In the genomic region with DNA sequence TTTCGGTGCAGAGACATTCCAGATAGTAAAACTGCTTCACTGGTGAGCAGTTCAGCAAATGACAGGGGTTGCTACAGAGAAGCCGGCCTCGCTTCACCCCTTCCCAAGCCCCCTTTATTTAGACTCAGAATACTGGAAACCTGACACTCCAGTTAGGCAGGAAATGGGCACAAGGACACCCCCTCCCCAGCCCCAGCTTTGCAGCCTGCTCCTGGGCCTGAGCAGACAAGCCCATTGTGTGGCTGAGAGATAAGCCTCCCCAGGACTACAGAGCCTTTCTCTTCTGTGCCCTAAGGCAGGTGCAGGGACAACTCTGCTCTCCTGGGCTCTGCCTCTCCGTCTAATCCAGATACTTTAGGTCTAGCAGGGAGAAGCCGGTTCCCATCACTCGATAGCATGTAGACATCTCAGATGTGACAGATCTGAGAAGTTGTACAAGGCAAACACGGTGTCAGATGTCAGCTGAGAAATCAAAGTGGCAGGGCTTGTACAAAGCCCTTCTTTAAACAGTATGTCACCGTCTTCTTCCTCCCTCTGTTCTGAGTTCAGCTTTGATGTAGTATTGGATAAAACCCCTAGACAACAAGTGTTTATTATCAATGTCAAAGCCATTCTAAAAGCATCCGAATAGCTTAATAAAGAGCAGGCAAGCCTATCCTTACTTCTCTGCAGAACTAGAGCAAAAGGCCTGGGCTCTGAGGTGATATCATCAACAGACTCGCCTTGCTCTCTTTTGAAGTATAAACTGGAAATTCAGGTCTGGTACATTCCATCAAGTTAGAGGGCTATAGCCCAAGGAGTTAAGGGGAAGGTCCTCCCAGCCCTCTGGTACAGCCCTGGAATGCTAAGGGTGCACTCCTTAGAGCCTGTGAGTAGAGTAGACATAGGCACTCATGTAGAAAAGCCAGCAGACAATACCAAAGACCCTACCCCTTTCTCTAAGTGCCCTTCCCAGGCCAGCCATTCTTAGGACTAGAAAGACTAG, we compare ENCODE assay signal across 8 mouse cellular contexts. TPM values are rescaled to one million over a fixed set of nuclear protein-coding genes. Genes with fewer than 3 reads are reported as not detected.
A peak's percentile ranks its signal among the peaks of the same experiment; 100 is the strongest.
DNase-seq lines count a peak whose midpoint lies in the region; ATAC-seq lines count a peak whose summit lies in the region.

No protein-coding gene starts in this region.

- peak; percentile 58 for DNase-seq in thymus, postnatal 0 days (ENCODE audit: low spot score)
- DNase-seq in thymus, postnatal 10 days (ENCODE audit: low spot score in 2 of 2): no peak
- peak; percentile 56 to 63 for DNase-seq in urinary bladder, postnatal 36 days (ENCODE audit: low spot score in 2 of 2)
- no peak for DNase-seq in gastrocnemius, adult 8-10 months (ENCODE audit: low spot score in 2 of 2)
- DNase-seq in layer of hippocampus, adult 9-10 months (ENCODE audit: low spot score): no peak

- peak overlapping the region; percentile 70 for H3K27ac ChIP-seq in hindbrain, embryonic 13.5 days

- 0 out of 2 replicates have a peak overlapping the region, but pooled peaks have one; percentile 15 for H3K9ac ChIP-seq in hindbrain, embryonic 13.5 days

- no peak overlapping the region for H3K4me3 ChIP-seq in hindbrain, embryonic 13.5 days

- no peak for ATAC-seq in hindbrain, embryonic 13.5 days (ENCODE audit: low FRiP score)
- peak; percentile 91 for ATAC-seq in megakaryocyte-erythroid progenitor cell, adult 5-6 weeks (replicated peaks; ENCODE audit: low FRiP score, low TSS enrichment, poor library complexity, severe bottlenecking)
- no peak for ATAC-seq in activated CD4-positive, CD25-positive, alpha-beta regulatory T cell, adult 4 months

- peaks cover 21% of the 10 kb centered on the region for H3K36me3 ChIP-seq in hindbrain, embryonic 13.5 days

- no peak overlapping the region for H3K4me2 ChIP-seq in hindbrain, embryonic 13.5 days

- H3K9me3 ChIP-seq in hindbrain, embryonic 13.5 days: no peaks in the 10 kb centered on the region

- peaks cover 23% of the 10 kb centered on the region for H3K4me1 ChIP-seq in hindbrain, embryonic 13.5 days (replicated peaks)

- WGBS in hindbrain, embryonic 13.5 days: 14% methylated on average over 10 of the region's 10 CpGs

- no peaks in the 10 kb centered on the region for H3K27me3 ChIP-seq in hindbrain, embryonic 13.5 days

RNA-seq across cellular contexts. Expression of a gene that starts 21.4 kb away (rescaled TPM):
- 42.9 and 54.9 TPM in 2 replicates for polyA plus RNA-seq in thymus, postnatal 0 days (2015; fragmentation: Nextera tagmentation; extraction: Ambion mirVana)
- polyA plus RNA-seq in hindbrain, embryonic 13.5 days (2015; fragmentation: Nextera tagmentation; extraction: Ambion mirVana): 6.5 and 7.5 TPM in 2 replicates
- 1.1 and 3.0 TPM in 2 replicates for total RNA-seq in megakaryocyte-erythroid progenitor cell, adult 5-6 weeks (2014; fragmentation: Nextera tagmentation)
- total RNA-seq in megakaryocyte-erythroid progenitor cell, adult 5-6 weeks (2017): 1.1 and 2.1 TPM in 2 replicates
- polyA plus RNA-seq in activated CD4-positive, CD25-positive, alpha-beta regulatory T cell, adult 4 months (2017; shearing (Covaris generic)): 1 to 10 TPM; 3.3 to 4.2 TPM
- total RNA-seq in gastrocnemius, adult 8-10 months (2022): 10 to 100 TPM; 41.4 to 55.8 (median 48.8) TPM

Comparison
In these comparisons a context has a peak if more than half of its experiments do, and no peak if none do; other contexts are left out.
1. DNase-seq: peak in thymus, postnatal 0 days (single experiment) and urinary bladder, postnatal 36 days (2 of 2); none in thymus, postnatal 10 days (0 of 2), gastrocnemius, adult 8-10 months (0 of 2) and layer of hippocampus, adult 9-10 months (single experiment).